Mouse (Mus musculus) myocyte (in vitro differentiated cells): ENCODE data around the gene Ggn.

Source experiments
- MAX ChIP-seq: IDR thresholded peaks from one replicate; pipeline ENCODE4 v1.6.1; 2011; ENCODE audit warnings: low read depth, mild to moderate bottlenecking, control low read depth
- MYOD1 ChIP-seq, 3 experiments: IDR thresholded peaks; one replicate each; pipeline ENCODE4 v1.6.1; 2011; ENCODE audit warnings: control low read depth in 2 of 3, low read depth in 2 of 3, mild to moderate bottlenecking in 2 of 3, moderate library complexity in 1 of 3; ENCODE audit not compliant: insufficient read length in 2 of 3, control insufficient read depth in 1 of 3
- MYOG ChIP-seq, 3 experiments: IDR thresholded peaks; one replicate each; pipeline ENCODE4 v1.6.1; 2011; ENCODE audit warnings: control low read depth in 2 of 3, low read depth in 2 of 3, mild to moderate bottlenecking in 2 of 3; ENCODE audit not compliant: insufficient read length in 2 of 3, control insufficient read depth in 1 of 3, insufficient read depth in 1 of 3
- POLR2A ChIP-seq: IDR thresholded peaks from one replicate; pipeline ENCODE4 v1.6.1; 2011; ENCODE audit warnings: low read depth, mild to moderate bottlenecking, control low read depth, moderate library complexity; ENCODE audit not compliant: insufficient read length
- POLR2AphosphoS2 ChIP-seq: IDR thresholded peaks from one replicate; pipeline ENCODE4 v1.6.1; 2011; ENCODE audit warnings: low read depth, control low read depth; ENCODE audit not compliant: insufficient read length
- REST ChIP-seq: IDR thresholded peaks from one replicate; pipeline ENCODE4 v1.6.1; 2011; ENCODE audit warnings: mild to moderate bottlenecking, control low read depth, moderate library complexity; ENCODE audit not compliant: insufficient read depth, insufficient read length
- SRF ChIP-seq: IDR thresholded peaks from one replicate; pipeline ENCODE4 v1.6.1; 2011; ENCODE audit warnings: low read depth; ENCODE audit not compliant: control insufficient read depth, insufficient read length
- TCF12 ChIP-seq: IDR thresholded peaks from one replicate; pipeline ENCODE4 v1.6.1; 2011; ENCODE audit warnings: mild to moderate bottlenecking, control low read depth; ENCODE audit not compliant: poor library complexity, insufficient read depth, severe bottlenecking
- TCF3 ChIP-seq: IDR thresholded peaks from one replicate; pipeline ENCODE4 v1.6.1; 2011; ENCODE audit warnings: low read depth, control low read depth; ENCODE audit not compliant: insufficient read length
- USF1 ChIP-seq: IDR thresholded peaks from one replicate; pipeline ENCODE4 v1.6.1; 2011; ENCODE audit warnings: low read depth, mild to moderate bottlenecking, control low read depth, moderate library complexity

DNA sequence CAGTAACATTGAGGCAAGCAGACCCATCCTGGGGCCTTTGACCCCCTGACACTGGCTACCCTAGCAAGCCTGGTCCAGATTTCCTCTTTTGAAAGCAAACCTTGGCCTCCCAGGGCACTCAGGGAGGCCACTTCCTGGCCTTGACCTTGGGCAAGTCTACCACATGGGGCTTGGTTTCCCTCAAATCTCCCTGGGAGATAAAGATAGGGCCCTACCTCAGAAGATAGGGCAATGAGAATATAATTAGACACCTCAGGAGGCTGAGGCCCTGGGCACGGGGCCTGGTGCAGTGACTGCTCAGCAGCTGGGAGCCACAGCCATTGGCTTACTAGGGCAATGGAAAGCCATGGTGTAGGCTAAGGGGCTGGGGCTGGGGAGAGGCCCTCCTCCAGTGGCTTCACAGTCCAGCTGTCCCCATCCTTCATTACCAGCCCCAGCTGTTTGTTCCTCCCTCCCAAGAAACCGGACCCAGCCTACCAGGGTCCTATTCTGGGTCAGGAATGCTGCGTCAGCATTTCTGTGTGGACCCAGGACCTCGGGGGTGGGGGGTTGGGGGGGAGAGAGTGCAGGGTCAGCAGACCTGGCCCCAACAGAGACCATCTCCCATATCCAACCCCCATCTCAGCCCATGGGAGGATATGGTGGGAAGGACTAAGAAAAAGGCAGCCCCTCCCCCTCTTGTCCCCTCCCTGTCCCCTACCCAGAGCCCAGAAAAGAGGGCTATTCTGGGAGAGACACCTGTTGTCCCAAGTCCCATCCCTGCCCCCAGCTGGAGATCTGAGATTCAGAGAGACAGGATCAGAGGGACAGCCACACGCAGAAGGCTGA, 46.3 kb upstream of the Ggn start:
- TF ChIP-seq POLR2A (peak; percentile 50), TCF12 (no peak), USF1 (no peak), SRF (no peak), REST (no peak), TCF3 (peak; percentile 57), MYOD1 (IDR thresholded peaks at IDR 0.05; ENCODE audit: control insufficient read depth in 1 of 3, insufficient read length in 2 of 3, low read depth in 2 of 3) (peak; percentile 90 to 98 (median 97)), MYOG (IDR thresholded peaks at IDR 0.05; ENCODE audit: control insufficient read depth in 1 of 3, insufficient read depth in 1 of 3, insufficient read length in 2 of 3, low read depth in 2 of 3) (peak; percentile 61 to 97 (median 74)), MAX (no peak), POLR2AphosphoS2 (no peak)
